Comparison of ENCODE assay signal across 8 mouse cellular contexts in genomic region chr2:118479550-118479909, GRCm38 (mm10). TPM values are rescaled to one million over a fixed set of nuclear protein-coding genes. Genes with fewer than 3 reads are reported as not detected.
A peak's percentile ranks its signal among the peaks of the same experiment; 100 is the strongest.
DNase-seq lines count a peak whose midpoint lies in the region; ATAC-seq and TF ChIP-seq lines count a peak whose summit lies in the region.

TSS of gene Srp14 (minus strand) at chr2:118479711.

- H3K4me2 ChIP-seq in embryonic facial prominence, embryonic 13.5 days: peak within 1 kb of the TSS; percentile 81
- H3K4me2 ChIP-seq in limb, embryonic 12.5 days: peak within 1 kb of the TSS; percentile 84
- H3K4me2 ChIP-seq in midbrain, embryonic 15.5 days: peak within 1 kb of the TSS; percentile 78

- peak within 1 kb of the TSS; percentile 85 for H3K27ac ChIP-seq in embryonic facial prominence, embryonic 13.5 days
- peak within 1 kb of the TSS; percentile 50 for H3K27ac ChIP-seq in kidney, adult 2 months (ENCODE audit: insufficient read depth, low read depth, low read length)
- peak within 1 kb of the TSS; percentile 74 for H3K27ac ChIP-seq in limb, embryonic 12.5 days
- peak within 1 kb of the TSS; percentile 86 for H3K27ac ChIP-seq in midbrain, embryonic 15.5 days
- H3K27ac ChIP-seq in spleen, adult 2 months (ENCODE audit: insufficient read depth, low read length): peak within 1 kb of the TSS; percentile 69

- H3K4me1 ChIP-seq in embryonic facial prominence, embryonic 13.5 days: peaks cover 14% of the 10 kb centered on the region
- H3K4me1 ChIP-seq in kidney, adult 2 months (ENCODE audit: control insufficient read depth, insufficient read depth, low read length): 0 out of 2 replicates have a peak, but pooled peaks cover 3% of the 10 kb centered on the region
- peaks cover 10% of the 10 kb centered on the region for H3K4me1 ChIP-seq in limb, embryonic 12.5 days (replicated peaks)
- peaks cover 15% of the 10 kb centered on the region for H3K4me1 ChIP-seq in midbrain, embryonic 15.5 days
- H3K4me1 ChIP-seq in spleen, adult 2 months (ENCODE audit: control insufficient read depth, insufficient read depth, insufficient read length): peaks cover 6% of the 10 kb centered on the region; the same call in 1 of the 2 replicates

- peaks cover 25% of the 10 kb centered on the region for H3K36me3 ChIP-seq in embryonic facial prominence, embryonic 13.5 days
- no peaks in the 10 kb centered on the region for H3K36me3 ChIP-seq in kidney, adult 2 months (ENCODE audit: control insufficient read depth, insufficient read depth, low read length)
- peaks cover 30% of the 10 kb centered on the region for H3K36me3 ChIP-seq in limb, embryonic 12.5 days
- H3K36me3 ChIP-seq in midbrain, embryonic 15.5 days (replicated peaks): peaks cover 15% of the 10 kb centered on the region
- peaks cover 8% of the 10 kb centered on the region; the same call in 1 of the 2 replicates for H3K36me3 ChIP-seq in spleen, adult 2 months (ENCODE audit: control insufficient read depth, insufficient read depth, low read length)

- TF ChIP-seq POLR2A in kidney, adult 2 months (IDR thresholded peaks at IDR 0.05; ENCODE audit: low read depth, low read length): no peak
- peak; percentile 62 for TF ChIP-seq POLR2A in spleen, adult 2 months (IDR thresholded peaks at IDR 0.05; ENCODE audit: low read depth, low read length)

- DNase-seq in 3134 (ENCODE audit: extremely low read depth, insufficient read length, low spot score): peak; percentile 95
- peak; percentile 96 to 97 for DNase-seq in adrenal gland, postnatal 36 days
- DNase-seq in heart, adult 18-20 months: peak; percentile 94 to 96
- peak; percentile 96 for DNase-seq in kidney, adult 2 months
- peak; percentile 90 to 92 for DNase-seq in spleen, adult 2 months (ENCODE audit: low read depth in 1 of 2, low spot score in 2 of 2)

- H3K9ac ChIP-seq in embryonic facial prominence, embryonic 13.5 days: peak within 1 kb of the TSS; percentile 91
- peak within 1 kb of the TSS; percentile 91 for H3K9ac ChIP-seq in limb, embryonic 12.5 days (replicated peaks)
- peak within 1 kb of the TSS; percentile 99 for H3K9ac ChIP-seq in midbrain, embryonic 15.5 days

- WGBS in embryonic facial prominence, embryonic 13.5 days: 0% methylated on average over 35 of the region's 35 CpGs
- under 1% methylated on average over 35 of the region's 35 CpGs for WGBS in kidney, adult 2 months
- under 1% methylated on average over 35 of the region's 35 CpGs for WGBS in limb, embryonic 12.5 days
- WGBS in midbrain, embryonic 15.5 days: under 1% methylated on average over 35 of the region's 35 CpGs
- under 1% methylated on average over 35 of the region's 35 CpGs for WGBS in spleen, adult 2 months

- peak; percentile 78 for ATAC-seq in embryonic facial prominence, embryonic 13.5 days (ENCODE audit: insufficient number of reproducible peaks, insufficient read depth, low FRiP score, low TSS enrichment, low read depth)
- peak; percentile 84 for ATAC-seq in limb, embryonic 12.5 days (ENCODE audit: insufficient number of reproducible peaks, insufficient read depth, low FRiP score, low TSS enrichment, low read depth)
- peak; percentile 97 for ATAC-seq in midbrain, embryonic 15.5 days (replicated peaks)

- TF ChIP-seq CTCF in kidney, adult 2 months (conservative IDR thresholded peaks at IDR 0.05; ENCODE audit: insufficient read depth, insufficient read length, low read depth, low read length): no peak
- TF ChIP-seq CTCF in spleen, adult 2 months (IDR thresholded peaks at IDR 0.05; ENCODE audit: extremely low read depth, insufficient read depth, insufficient read length, insufficient replicate concordance): no peak

- H3K9me3 ChIP-seq in embryonic facial prominence, embryonic 13.5 days: no peaks in the 10 kb centered on the region
- H3K9me3 ChIP-seq in limb, embryonic 12.5 days: no peaks in the 10 kb centered on the region
- no peaks in the 10 kb centered on the region for H3K9me3 ChIP-seq in midbrain, embryonic 15.5 days

- no peaks in the 10 kb centered on the region for H3K27me3 ChIP-seq in embryonic facial prominence, embryonic 13.5 days
- H3K27me3 ChIP-seq in kidney, adult 2 months (replicated peaks; ENCODE audit: control insufficient read depth, insufficient read depth, low read length): no peaks in the 10 kb centered on the region
- H3K27me3 ChIP-seq in limb, embryonic 12.5 days: no peaks in the 10 kb centered on the region
- no peaks in the 10 kb centered on the region for H3K27me3 ChIP-seq in midbrain, embryonic 15.5 days (replicated peaks)
- no peaks in the 10 kb centered on the region for H3K27me3 ChIP-seq in spleen, adult 2 months (ENCODE audit: control insufficient read depth, insufficient read depth, low read length)

- H3K4me3 ChIP-seq in embryonic facial prominence, embryonic 13.5 days: peak within 1 kb of the TSS; percentile 96
- H3K4me3 ChIP-seq in kidney, adult 2 months (ENCODE audit: insufficient read depth, low read depth, low read length): peak within 1 kb of the TSS; percentile 86
- peak within 1 kb of the TSS; percentile 91 for H3K4me3 ChIP-seq in limb, embryonic 12.5 days (replicated peaks)
- H3K4me3 ChIP-seq in midbrain, embryonic 15.5 days: peak within 1 kb of the TSS; percentile 81
- peak within 1 kb of the TSS; percentile 87 for H3K4me3 ChIP-seq in spleen, adult 2 months (ENCODE audit: extremely low read depth, insufficient read depth, insufficient read length)

RNA-seq across cellular contexts. Expression of gene Srp14, which starts in this region (rescaled TPM):
- total RNA-seq in adrenal gland, postnatal 36 days (2021): 100 to 1,000 TPM; 210 to 233 TPM
- polyA plus RNA-seq in embryonic facial prominence, embryonic 13.5 days (2015; fragmentation: Nextera tagmentation; extraction: Ambion mirVana): 275 TPM in 2 replicates
- total RNA-seq in heart, adult 18-20 months (2021): 100 to 1,000 TPM; 131 to 136 TPM
- polyA plus RNA-seq in kidney, adult 2 months (2012; rRNA removed): 50.9 and 77.2 TPM in 2 replicates
- polyA plus RNA-seq in limb, embryonic 12.5 days (2016; fragmentation: Nextera tagmentation; extraction: Ambion mirVana): 223 and 232 TPM in 2 replicates
- polyA plus RNA-seq in midbrain, embryonic 15.5 days (2015; fragmentation: Nextera tagmentation; extraction: Ambion mirVana): 303 and 315 TPM in 2 replicates
- 29.0 and 32.0 TPM in 2 replicates for polyA plus RNA-seq in spleen, adult 2 months (2012; rRNA removed)

Comparison
In these comparisons a context has a peak if more than half of its experiments do, and no peak if none do; other contexts are left out.
1. Peak in every context shown above with its lines: DNase-seq, ATAC-seq, H3K4me3 ChIP-seq and H3K27ac ChIP-seq.